ENCODE assay signal across 23 mouse cellular contexts in the genomic region with DNA sequence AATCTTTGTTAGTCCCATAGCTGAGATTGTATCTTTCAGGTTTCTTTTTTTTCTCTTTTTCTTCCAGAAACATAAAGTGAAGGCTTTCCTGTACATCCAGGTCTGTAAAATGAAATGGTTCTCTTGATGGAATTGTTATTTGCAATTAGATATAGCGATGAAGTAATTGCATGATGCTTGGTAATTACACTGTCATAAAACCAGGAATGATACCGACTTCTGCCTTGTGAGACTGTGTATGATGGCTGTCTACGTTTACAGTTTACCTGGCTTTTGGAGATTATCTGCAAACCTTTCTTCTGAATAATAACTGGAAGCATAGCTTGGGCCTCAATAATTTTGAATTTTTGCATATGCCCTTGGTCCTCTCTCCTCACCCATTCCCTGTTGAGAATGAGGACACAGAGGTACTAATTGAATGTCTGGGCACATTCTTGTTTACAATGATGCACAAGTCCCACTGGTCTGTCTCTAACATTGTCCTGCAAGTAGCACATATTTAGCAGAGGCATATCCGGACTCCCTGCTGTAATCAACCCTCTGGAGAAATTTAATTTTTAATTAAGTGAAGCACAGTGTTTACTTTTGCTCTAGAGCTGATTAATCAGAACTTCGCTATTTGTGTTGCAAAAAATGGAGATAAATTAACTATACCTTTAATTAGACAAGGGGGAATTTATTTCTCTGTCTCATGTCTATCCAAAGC.
DNase-seq lines count a peak whose midpoint lies in the region; ATAC-seq and TF ChIP-seq lines count a peak whose summit lies in the region.
"Had no signal": no experiment of that assay in that cellular context is flagged by ENCODE, and none has a peak within 500 bp of the region (broad histone marks: within the 10 kb centered on the region; RNA-seq: fewer than 3 reads in every experiment).

No protein-coding gene starts in this region.

- no peaks in the 10 kb centered on the region for H3K27me3 ChIP-seq in hindbrain, embryonic 13.5 days
- no peaks in the 10 kb centered on the region for H3K27me3 ChIP-seq in hindbrain, postnatal 0 days (ENCODE audit: insufficient read depth, low read length)
- no peaks in the 10 kb centered on the region for H3K27me3 ChIP-seq in neural tube, embryonic 13.5 days
- no peaks in the 10 kb centered on the region for H3K27me3 ChIP-seq in neural tube, embryonic 15.5 days (replicated peaks)
- no peaks in the 10 kb centered on the region for H3K27me3 ChIP-seq in cerebellum, adult 2 months (ENCODE audit: control insufficient read depth, insufficient read depth, low read length)
- H3K27me3 ChIP-seq: embryonic facial prominence, embryonic 12.5 days; embryonic facial prominence, embryonic 15.5 days; forebrain, embryonic 12.5 days had no signal

- TF ChIP-seq CTCF in hindbrain, postnatal 0 days (IDR thresholded peaks at IDR 0.05; ENCODE audit: low read depth) = no peak
- no peak for TF ChIP-seq CTCF in brain, embryonic 14.5 days (IDR thresholded peaks at IDR 0.05; ENCODE audit: borderline replicate concordance, extremely low read depth, insufficient read depth, insufficient read length)
- TF ChIP-seq CTCF in cerebellum, adult 2 months (IDR thresholded peaks at IDR 0.05; ENCODE audit: borderline replicate concordance, insufficient read depth, low read depth, low read length) = no peak

- ATAC-seq in hindbrain, embryonic 13.5 days (ENCODE audit: low FRiP score) = 0 out of 2 replicates have a peak, but pooled peaks have one; percentile 59
- no peak for ATAC-seq in hindbrain, postnatal 0 days
- ATAC-seq in neural tube, embryonic 13.5 days (ENCODE audit: low read depth) = peak; percentile 84
- 0 out of 2 replicates have a peak, but pooled peaks have one; percentile 38 for ATAC-seq in neural tube, embryonic 15.5 days (ENCODE audit: low FRiP score)
- ATAC-seq: forebrain, embryonic 14.5 days; forebrain, embryonic 16.5 days had no signal

- no peak overlapping the region for H3K27ac ChIP-seq in hindbrain, embryonic 13.5 days
- no peak overlapping the region for H3K27ac ChIP-seq in hindbrain, postnatal 0 days
- H3K27ac ChIP-seq in neural tube, embryonic 13.5 days (replicated peaks) = 0 out of 2 replicates have a peak overlapping the region, but pooled peaks have one; percentile 15
- H3K27ac ChIP-seq in neural tube, embryonic 15.5 days (replicated peaks) = no peak overlapping the region
- H3K27ac ChIP-seq in cerebellum, adult 2 months (ENCODE audit: insufficient read depth, low read length) = no peak overlapping the region
- H3K27ac ChIP-seq: embryonic facial prominence, embryonic 12.5 days; embryonic facial prominence, embryonic 15.5 days; forebrain, embryonic 10.5 days; forebrain, embryonic 12.5 days had no signal

- H3K4me1 ChIP-seq in hindbrain, embryonic 13.5 days (replicated peaks) = peaks cover 3% of the 10 kb centered on the region; the same call in 1 of the 2 replicates
- no peaks in the 10 kb centered on the region for H3K4me1 ChIP-seq in hindbrain, postnatal 0 days (ENCODE audit: insufficient read depth, low read length)
- H3K4me1 ChIP-seq in neural tube, embryonic 13.5 days (replicated peaks) = 0 out of 2 replicates have a peak, but pooled peaks cover 2% of the 10 kb centered on the region
- 0 out of 2 replicates have a peak, but pooled peaks cover 2% of the 10 kb centered on the region for H3K4me1 ChIP-seq in neural tube, embryonic 15.5 days
- H3K4me1 ChIP-seq in cerebellum, adult 2 months (ENCODE audit: control insufficient read depth, insufficient read depth, low read length) = no peaks in the 10 kb centered on the region; the same call in 1 of the 2 replicates
- H3K4me1 ChIP-seq: embryonic facial prominence, embryonic 12.5 days; embryonic facial prominence, embryonic 15.5 days; forebrain, embryonic 10.5 days; forebrain, embryonic 12.5 days had no signal

- no peaks in the 10 kb centered on the region for H3K36me3 ChIP-seq in hindbrain, embryonic 13.5 days
- H3K36me3 ChIP-seq in hindbrain, postnatal 0 days (ENCODE audit: insufficient read depth, low read length) = no peaks in the 10 kb centered on the region
- H3K36me3 ChIP-seq in neural tube, embryonic 13.5 days = no peaks in the 10 kb centered on the region
- H3K36me3 ChIP-seq in neural tube, embryonic 15.5 days = no peaks in the 10 kb centered on the region
- H3K36me3 ChIP-seq: embryonic facial prominence, embryonic 12.5 days; embryonic facial prominence, embryonic 15.5 days; forebrain, embryonic 10.5 days; forebrain, embryonic 12.5 days had no signal

- no peak for DNase-seq in hindbrain, postnatal 0 days (ENCODE audit: low spot score)
- DNase-seq in brain, embryonic 14.5 days (ENCODE audit: low read depth) = peak; percentile 19
- DNase-seq in kidney, postnatal 14 days = no peak
- DNase-seq in cerebellum, adult 2 months = no peak
- DNase-seq: adrenal gland, adult 2 months; adrenal gland, postnatal 10 days; adrenal gland, postnatal 25 days; cerebellum, adult 11-12 months; cerebellum, adult 8-10 months; cerebellum, adult 9-11 months; cerebellum, postnatal 14 days; cerebellum, postnatal 36 days; embryo, embryonic 11 days had no signal

- no peak for TF ChIP-seq POLR2A in brain, embryonic 14.5 days (IDR thresholded peaks at IDR 0.05; ENCODE audit: borderline replicate concordance, extremely low read depth, insufficient read depth, insufficient read length, poor library complexity, severe bottlenecking)
- TF ChIP-seq POLR2A in cerebellum, adult 2 months (IDR thresholded peaks at IDR 0.05; ENCODE audit: borderline replicate concordance, insufficient read depth, low read length) = no peak

- WGBS in hindbrain, embryonic 13.5 days = 67% methylated on average over 5 of the region's 5 CpGs
- 78% methylated on average over 5 of the region's 5 CpGs for WGBS in hindbrain, postnatal 0 days
- WGBS in neural tube, embryonic 13.5 days = 51% methylated on average over 5 of the region's 5 CpGs
- WGBS in neural tube, embryonic 15.5 days = 43% methylated on average over 5 of the region's 5 CpGs
- 85% methylated on average over 5 of the region's 5 CpGs for WGBS in cerebellum, adult 2 months

- H3K4me2 ChIP-seq in hindbrain, embryonic 13.5 days = no peak overlapping the region
- H3K4me2 ChIP-seq in hindbrain, postnatal 0 days (ENCODE audit: low read depth, low read length) = no peak overlapping the region
- H3K4me2 ChIP-seq in neural tube, embryonic 13.5 days = no peak overlapping the region
- H3K4me2 ChIP-seq in neural tube, embryonic 15.5 days = no peak overlapping the region
- H3K4me2 ChIP-seq: embryonic facial prominence, embryonic 12.5 days; embryonic facial prominence, embryonic 15.5 days; forebrain, embryonic 12.5 days had no signal

- H3K9me3 ChIP-seq in hindbrain, embryonic 13.5 days = no peaks in the 10 kb centered on the region
- H3K9me3 ChIP-seq in hindbrain, postnatal 0 days (ENCODE audit: low read length) = no peaks in the 10 kb centered on the region
- no peaks in the 10 kb centered on the region for H3K9me3 ChIP-seq in neural tube, embryonic 13.5 days
- H3K9me3 ChIP-seq in neural tube, embryonic 15.5 days (replicated peaks) = no peaks in the 10 kb centered on the region
- H3K9me3 ChIP-seq: embryonic facial prominence, embryonic 12.5 days; embryonic facial prominence, embryonic 15.5 days; forebrain, embryonic 10.5 days; forebrain, embryonic 12.5 days had no signal

- no peak overlapping the region for H3K9ac ChIP-seq in hindbrain, embryonic 13.5 days
- H3K9ac ChIP-seq in hindbrain, postnatal 0 days (replicated peaks; ENCODE audit: low read length) = no peak overlapping the region
- no peak overlapping the region for H3K9ac ChIP-seq in neural tube, embryonic 13.5 days
- no peak overlapping the region for H3K9ac ChIP-seq in neural tube, embryonic 15.5 days (replicated peaks)
- H3K9ac ChIP-seq: embryonic facial prominence, embryonic 12.5 days; embryonic facial prominence, embryonic 15.5 days; forebrain, embryonic 12.5 days had no signal

- no peak overlapping the region for H3K4me3 ChIP-seq in hindbrain, embryonic 13.5 days
- no peak overlapping the region for H3K4me3 ChIP-seq in hindbrain, postnatal 0 days (ENCODE audit: low read length)
- H3K4me3 ChIP-seq in neural tube, embryonic 13.5 days = no peak overlapping the region
- H3K4me3 ChIP-seq in neural tube, embryonic 15.5 days (replicated peaks) = no peak overlapping the region
- H3K4me3 ChIP-seq in cerebellum, adult 2 months (replicated peaks; ENCODE audit: insufficient read depth, low read depth, low read length) = no peak overlapping the region
- H3K4me3 ChIP-seq: embryonic facial prominence, embryonic 12.5 days; embryonic facial prominence, embryonic 15.5 days; erythroblast, embryonic 14.5 days; forebrain, embryonic 10.5 days; forebrain, embryonic 12.5 days had no signal
